Mouse (Mus musculus): ENCODE measurements at regions not wholly inside any gene's neighbourhood (a gene's known extent, or its start where the extent isn't known, plus 50 kb on each side); places are given as distances from the start of the nearest gene placed in this dataset.
A peak's percentile ranks its signal among the peaks of the same experiment; 100 is the strongest.

- no peak for TF ChIP-seq EP300 (IDR thresholded peaks at IDR 0.05; ENCODE audit: low read depth in 1 of 2, low read length in 2 of 2)
- no peak for TF ChIP-seq ZKSCAN1 (IDR thresholded peaks at IDR 0.05; ENCODE audit: low read depth, low read length)
- TF ChIP-seq CTCF (IDR thresholded peaks at IDR 0.05 in 2 of 3, conservative IDR thresholded peaks at IDR 0.05 in 1 of 3; ENCODE audit: control insufficient read depth in 1 of 3, insufficient read depth in 1 of 3, low read depth in 2 of 3, low read length in 3 of 3, poor library complexity in 1 of 3, severe bottlenecking in 1 of 3): peak; percentile 18 to 76 (median 26); a peak in 5 of 6 replicates
- no peak for TF ChIP-seq TCF12 (IDR thresholded peaks at IDR 0.05; ENCODE audit: low read depth, low read length)
- TF ChIP-seq KAT2A (conservative IDR thresholded peaks at IDR 0.05; ENCODE audit: low read depth, low read length): no peak
- TF ChIP-seq MAFK (IDR thresholded peaks at IDR 0.05; ENCODE audit: borderline replicate concordance, low read depth, low read length): no peak
- no peak for TF ChIP-seq CHD1 (IDR thresholded peaks at IDR 0.05; ENCODE audit: low read depth, low read length)
- no peak for TF ChIP-seq GATA1 (IDR thresholded peaks at IDR 0.05; ENCODE audit: low read depth, low read length)
- no peak for TF ChIP-seq RCOR1 (IDR thresholded peaks at IDR 0.05; ENCODE audit: low read depth, low read length)
- no peak for TF ChIP-seq E2F4 (IDR thresholded peaks at IDR 0.05; ENCODE audit: borderline replicate concordance, low read depth, low read length)
These were observed 78.5 kb upstream of the Slc4a10 start for GRCm38 (mm10) chr2:61967724-61968123.

Measured in MEL (cell line).